Mouse (Mus musculus): ENCODE data around the gene Gprc5c.

The Gprc5c gene

DNA sequence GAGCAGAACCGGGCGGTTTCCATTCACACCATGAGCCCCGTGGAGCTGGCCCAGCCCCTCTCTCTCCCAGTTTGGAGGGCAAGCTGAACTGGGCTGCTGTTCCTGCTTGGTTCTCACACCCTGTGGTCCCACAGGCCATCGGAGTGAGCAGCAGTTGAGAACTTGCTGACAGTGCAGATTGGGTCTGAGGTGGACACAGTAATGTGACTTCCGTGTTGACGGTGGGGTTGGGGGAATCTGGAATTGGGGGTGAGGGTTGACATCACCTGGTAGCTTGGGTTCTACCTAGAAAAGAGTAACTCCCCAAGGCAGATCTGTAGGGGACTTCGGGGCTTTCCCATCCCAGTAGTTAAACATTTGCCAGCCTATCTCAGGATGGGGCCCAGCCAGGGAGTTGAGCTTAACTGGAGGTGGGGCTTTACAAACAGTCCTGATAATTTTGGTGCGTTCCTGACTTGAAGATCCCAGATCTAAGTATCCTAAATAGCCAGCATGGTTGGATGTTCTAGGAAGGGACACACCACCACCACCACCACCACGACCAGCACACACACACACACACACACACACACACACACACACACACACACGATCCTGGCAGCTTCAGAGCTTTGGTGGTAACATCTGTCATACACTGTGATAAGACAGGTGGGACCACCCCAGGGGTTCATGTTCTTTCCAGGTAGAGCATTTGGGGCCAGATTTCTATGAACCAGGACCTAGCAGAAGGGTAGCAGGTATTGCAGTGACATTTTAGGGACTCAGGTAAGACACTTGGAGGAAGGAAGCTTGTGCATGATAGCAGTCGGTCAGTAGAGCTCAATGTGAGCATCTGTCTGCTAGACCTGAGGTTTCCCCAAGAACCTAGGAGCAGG lies 16.6 kb downstream of the Gprc5c start:
- in situ Hi-C loops (cut with MboI, MseI), result no loop called here

DNA sequence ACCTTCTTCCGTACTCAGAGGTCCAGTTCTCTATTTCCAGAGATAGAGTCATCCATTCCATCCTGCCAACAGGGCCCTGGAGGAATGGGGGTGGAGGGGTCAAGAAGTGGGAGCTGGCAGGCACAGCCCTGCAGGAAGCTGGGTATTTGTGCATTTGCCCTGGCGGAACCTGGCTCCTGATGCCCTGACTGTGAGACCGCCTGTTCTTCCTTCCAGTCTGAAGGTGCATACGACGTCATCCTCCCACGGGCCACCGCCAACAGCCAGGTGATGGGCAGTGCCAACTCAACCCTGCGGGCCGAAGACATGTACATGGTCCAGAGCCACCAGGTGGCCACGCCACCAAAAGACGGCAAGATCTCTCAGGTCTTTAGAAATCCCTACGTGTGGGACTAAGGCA lies 17.3 kb downstream of the Gprc5c start:
- in situ Hi-C loops (cut with MboI, MseI), result no loop called here

DNA sequence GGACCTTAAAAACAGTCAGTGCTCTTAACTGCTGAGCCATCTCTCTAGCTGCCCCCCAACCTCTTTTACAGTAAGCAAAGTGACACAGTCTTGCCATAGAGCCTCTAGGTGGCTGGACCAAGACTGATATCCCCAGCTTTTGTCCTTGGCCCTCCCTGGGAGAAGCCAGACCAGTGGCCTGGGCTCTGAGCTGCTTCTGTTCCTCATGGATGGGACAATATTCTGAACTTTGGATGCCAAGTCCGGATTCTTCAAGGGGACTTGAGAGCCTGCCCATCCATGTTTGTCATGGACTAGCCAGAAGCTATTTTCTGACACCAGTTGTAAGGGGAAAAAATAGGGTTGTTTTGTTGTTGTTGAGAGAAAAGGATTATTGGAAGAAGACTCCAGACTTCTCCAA lies 18.8 kb downstream of the Gprc5c start:
- in situ Hi-C loops (cut with MboI, MseI), result no loop called here

DNA sequence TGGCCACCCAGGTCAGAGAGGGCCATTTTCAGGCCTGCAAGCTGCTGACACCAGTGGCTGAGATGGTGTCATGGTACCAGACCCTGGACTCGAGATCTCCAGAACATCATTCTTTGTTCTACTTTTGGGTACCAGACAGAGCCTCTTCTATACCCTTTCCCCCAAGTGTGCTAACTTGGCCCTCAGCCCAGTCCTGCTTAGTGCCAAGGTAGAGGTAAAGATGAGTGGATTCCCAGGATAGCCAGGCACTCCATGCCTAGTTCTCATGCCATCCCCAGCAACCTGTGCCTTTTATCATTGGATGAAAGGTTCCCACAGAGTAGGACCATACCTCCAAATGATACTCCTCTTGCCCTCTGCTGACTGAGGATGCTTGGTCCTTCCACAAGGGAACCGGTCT lies 20.6 kb downstream of the Gprc5c start:
- in situ Hi-C loops (cut with MboI, MseI), result no loop called here

DNA sequence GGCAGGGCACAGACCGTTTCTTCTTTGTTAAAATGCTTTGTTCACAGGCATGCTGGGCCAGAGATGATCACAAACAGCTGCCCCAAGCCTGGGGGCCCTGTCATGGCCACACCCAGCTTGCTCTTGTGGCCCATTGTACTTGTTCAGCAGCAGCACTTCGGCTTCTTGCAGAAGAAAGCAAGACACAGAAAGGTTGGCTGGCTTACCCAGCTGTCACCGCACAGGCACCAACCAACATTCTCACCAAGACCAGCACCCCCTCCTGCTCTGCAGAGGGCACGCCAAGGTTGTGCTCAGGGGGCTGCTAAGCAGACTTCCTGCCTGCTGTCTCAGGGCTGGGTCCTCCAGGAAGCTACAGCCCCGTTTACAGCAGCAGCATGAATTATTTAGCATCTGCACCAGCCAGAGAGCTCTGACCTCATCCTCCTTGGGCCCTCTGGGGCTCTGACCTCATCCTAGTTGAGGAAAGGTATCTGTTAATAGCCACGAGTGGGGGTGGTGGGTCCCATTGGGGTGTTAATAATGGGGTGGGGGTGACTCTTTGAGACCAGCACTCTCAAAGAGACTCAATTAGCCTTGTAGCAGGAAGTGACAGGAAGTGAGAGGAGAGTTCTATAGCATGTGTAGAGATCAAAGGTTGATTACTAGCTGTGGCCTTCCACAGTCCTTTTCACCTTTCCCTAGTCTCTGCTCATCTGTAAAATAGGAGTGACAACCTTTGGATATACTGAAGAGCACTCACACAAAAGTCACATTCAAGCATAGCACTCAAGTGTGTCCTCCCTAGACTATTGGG lies 22.3 kb downstream of the Gprc5c start:
- in situ Hi-C loops (cut with MboI, MseI), result no loop called here

DNA sequence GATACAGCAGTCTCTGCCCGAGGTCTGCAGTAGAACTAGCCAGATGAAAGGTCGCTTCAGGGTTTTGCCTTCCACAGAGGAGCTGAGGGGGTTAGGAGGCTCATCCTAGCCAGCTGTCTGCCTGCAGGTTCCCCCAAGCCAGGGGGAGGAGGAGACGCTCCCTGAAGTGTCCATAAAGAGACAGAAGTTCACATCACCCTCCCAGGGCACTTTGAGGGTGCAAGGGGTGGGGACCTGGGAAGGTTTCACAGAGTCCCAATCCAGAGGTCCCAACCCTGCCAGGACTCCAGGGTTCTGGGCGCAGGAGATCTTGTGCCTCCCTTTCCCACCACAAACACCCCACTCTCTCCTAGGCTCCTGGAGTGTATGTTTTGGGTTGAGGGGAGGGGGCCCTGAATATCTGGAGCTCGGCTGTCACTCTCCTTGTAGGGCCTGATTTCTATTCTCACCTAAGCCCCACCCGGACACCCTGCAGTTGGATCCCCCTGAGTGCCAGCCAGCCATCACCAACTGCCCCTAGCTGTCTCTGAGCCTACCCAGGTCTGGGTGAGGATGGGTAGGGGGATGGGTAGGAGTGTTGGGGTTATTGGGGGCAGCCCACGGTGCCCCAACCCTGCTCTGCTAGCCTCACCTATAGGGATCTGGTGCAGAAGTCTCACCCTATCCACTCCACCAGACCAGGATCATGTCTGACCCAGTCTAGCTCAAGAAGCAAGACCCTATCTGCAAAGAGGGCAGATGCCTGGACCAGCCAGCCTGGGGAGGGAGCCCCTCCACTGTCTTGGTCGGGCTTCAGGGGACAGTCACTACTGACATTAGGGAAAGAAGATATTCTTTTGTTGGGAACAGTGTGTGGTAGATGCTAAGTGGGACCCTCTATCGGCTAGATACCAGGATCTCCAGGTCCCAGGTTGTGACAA lies 23.5 kb downstream of the Gprc5c start:
- in situ Hi-C loops (cut with MboI, MseI), result no loop called here

DNA sequence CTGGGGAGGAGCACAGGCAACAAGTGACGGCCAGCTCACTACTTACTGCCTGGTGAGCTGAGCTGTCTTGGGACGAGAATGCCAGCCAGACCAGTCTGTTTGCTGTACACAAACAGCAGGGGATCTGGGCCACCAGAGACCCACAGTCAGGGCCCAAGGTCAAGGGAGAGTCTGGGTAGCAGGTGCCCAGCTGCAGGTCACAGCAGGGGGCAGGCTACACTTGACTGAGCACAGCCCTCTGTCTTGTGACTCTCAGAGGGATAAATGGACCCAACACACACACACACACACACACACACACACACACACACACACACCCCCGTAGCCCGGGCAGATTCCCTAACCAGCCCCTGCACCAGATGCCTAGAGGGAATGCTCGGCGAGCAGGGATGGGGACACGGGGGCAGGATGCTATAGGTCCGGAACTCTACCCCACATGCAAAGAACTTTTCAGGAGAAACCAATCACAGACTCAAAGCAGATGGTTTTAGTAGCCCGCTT lies 24.4 kb downstream of the Gprc5c start:
- in situ Hi-C loops (cut with MboI, MseI), result no loop called here

DNA sequence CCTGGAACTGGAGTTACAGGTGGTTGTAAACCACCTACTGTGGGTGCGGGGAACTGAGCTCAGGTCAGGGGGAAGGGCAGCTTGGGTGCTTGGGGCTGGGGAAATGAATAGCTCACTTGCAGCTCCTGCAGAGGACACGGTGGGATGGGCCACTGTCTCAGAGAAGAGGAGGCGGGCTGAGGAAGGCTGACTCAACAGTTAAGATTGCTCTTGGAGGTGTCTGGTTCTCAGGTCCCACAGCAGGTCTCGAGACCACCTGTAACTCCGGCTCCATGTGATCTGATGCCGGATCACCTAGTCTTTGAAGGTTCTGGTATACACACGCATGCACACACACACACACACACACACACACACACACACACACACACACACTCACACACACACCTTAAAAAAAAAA lies 25.2 kb downstream of the Gprc5c start:
- in situ Hi-C loops (cut with MboI, MseI), result no loop called here

DNA sequence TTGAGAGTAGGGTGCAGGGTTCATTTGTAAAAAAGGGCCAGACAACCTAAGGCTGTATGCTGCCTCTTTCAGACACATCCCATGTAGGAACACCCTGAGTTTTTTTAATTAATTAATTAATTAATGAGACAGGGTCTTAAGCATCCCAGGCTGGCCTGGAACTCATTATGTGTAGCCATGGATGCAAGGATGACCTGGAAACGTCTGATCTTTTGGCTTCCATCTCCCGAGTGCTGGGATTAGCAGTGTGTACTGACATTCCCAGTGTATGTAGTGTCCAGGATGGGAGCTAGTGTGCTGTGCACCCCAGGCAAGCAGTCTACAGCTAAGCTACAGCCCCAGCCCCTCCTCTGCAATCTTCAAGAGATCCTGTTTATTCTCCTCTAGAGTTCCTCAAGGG lies 25.7 kb downstream of the Gprc5c start:
- in situ Hi-C loops (cut with MboI, MseI), result no loop called here

DNA sequence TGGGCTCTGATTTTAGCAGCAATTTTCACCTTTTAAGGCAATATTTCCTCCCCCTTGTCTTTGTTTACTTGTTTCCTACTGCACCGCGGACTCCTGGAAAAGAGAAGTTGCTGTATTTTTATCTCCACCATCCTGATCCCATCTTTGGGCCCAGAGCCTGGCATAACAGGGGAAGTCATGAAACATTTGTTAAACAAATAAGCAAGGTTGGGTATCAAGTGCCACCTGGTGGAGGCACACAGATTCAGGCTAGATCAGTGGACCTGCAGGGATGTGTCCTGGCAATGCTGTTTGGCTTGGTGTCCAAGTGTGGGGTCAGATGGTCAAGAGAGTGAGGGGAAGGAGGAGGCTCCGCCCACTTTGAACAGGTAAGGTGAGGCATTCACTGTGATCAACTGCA lies 26.2 kb downstream of the Gprc5c start:
- in situ Hi-C loops (cut with MboI, MseI), result no loop called here

DNA sequence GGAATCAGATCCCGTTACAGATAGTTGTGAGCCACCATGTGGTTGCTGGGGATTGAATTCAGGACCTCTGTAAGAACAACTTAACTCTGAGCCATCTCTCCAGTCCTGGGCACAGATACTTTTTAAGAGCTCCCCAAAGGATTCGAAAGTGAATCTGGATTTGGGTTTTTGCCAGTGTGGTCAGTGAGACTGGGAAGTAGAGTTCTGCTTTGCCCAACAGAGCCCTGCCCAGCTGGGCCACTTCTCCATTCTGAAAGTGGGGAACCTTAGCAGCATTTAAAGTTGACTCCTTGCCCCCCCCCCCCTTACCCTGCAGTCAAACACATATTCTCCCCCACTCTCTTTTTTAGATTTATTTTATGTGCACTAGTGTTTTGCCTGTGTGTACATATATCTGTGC lies 28.7 kb downstream of the Gprc5c start:
- in situ Hi-C loops (cut with MboI, MseI), result no loop called here

DNA sequence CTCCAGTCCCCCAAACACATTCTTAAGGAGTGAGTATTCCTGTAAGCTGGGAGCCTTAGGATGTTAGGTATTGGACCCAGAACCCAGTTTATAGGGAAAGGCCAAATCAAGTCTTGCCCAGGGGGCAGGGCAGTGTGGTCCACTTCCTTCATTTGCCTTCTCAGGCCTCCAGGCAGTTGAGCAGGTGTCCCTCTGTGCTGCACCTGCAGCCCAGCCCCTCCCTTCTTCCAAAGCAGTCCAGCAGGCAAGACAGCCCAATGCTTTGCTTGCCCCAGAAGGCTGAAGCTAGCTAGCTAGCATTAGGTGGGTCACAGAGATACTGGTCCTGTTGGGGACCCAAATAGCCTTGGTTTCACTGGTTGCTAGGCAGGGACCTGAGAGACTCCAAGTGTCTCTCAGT lies 29.2 kb downstream of the Gprc5c start:
- in situ Hi-C loops (cut with MboI, MseI), result no loop called here

DNA sequence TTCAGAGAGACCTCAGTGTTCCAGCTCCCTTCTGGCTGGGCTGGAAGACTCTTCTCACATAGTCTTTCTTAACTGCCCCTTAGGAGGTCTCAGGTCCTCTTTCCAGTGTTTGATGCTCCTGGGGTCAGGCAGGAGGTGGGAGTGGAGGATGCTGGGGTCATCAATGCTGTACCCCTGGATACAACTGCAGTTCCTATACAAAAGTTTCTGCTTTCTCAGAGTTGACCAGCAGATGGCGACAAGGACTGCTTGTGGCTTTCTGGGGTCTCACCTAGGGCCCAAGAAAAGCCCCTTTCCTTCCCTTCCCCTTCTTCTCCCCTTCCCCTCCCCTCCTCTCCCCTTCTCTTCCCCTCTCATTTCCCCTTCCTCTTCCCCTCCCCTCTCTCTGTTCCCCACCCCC lies 29.6 kb downstream of the Gprc5c start:
- in situ Hi-C loops (cut with MboI, MseI), result no loop called here

DNA sequence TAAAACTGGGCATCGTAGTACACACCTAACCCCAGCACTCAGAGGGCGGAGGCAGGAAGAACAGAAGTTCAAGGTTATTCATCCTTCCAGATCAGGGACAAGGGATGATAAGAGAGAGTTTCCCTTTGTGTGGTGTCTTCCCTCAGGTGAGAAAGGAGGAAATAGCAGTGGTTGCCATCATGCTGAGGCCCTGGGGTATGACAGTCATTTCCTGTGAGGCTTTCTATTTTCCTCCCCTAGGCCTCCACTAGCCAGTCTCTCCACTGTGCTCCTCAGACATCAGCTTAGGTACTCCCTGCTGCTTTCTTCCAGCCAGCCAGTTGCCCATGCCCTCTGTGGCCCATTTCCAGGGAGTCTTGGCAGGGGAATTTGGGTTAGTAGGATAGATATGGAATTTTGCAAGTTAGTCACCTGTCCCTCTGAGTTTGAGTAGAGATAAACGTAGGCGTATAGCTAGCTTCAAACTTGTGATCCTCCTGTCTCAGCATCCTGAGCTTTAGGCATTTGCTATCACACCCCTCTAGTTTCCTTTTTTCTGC lies 32.4 kb downstream of the Gprc5c start:
- in situ Hi-C loops (cut with MboI, MseI), result no loop called here

DNA sequence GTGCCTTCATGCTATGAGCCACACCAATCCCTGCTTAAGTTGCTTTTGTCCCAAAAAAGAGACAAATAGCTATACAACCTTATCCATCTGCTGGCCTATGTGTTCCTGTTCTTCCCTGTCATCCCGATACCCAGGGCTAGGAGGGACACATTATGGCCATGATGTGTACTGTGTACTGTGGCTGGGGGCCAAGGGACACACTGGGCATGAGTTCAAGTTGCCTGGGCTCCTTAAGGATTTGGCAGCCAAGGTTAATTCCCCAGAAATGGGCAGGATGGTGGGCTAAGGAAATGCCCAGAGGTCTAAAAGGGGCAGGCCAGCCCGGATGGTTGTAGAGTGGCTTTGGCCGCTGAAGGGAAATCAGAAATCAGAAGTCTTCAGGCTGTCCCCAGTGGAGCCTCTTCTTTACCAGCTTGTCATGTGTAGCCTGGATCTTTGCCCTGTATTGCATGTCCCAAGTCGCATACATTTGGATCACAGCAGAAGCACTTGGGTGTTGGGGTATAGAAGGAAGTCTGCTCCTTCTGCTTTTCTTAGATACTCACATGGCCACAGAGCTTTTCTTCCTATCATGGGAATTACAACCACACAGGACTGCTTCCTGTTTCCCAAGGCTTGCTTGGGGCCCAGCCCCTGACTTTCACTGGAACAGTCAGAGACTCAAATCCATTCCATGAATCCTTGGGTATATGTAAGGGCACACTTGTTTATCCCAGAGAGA lies 33.6 kb downstream of the Gprc5c start:
- in situ Hi-C loops (cut with MboI, MseI), result no loop called here

DNA sequence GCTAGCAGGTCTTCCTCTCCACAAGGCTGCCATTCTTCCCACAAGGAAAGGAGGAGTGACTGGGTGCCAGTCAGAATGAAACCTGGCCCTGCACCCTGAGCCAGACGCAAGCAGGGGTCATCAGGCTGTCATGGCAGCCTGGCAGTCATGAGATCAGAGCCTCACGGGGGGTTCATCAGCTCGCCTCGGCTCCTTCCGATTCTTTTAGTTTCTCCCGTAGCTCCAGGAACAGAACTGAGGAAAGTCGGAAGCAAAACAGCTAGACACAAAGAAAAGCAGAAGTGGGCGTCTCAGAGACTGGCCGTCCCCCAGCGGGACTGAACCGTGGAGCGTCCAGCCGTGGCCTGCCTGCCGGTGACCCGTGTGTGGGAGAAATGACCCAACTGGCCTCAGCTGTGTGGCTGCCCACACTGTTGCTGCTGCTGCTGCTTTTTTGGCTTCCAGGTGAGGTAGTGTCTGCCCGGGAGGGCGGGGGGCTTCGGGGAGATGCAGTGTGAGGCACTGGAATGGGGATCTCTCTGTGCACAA lies 39.1 kb downstream of the Gprc5c start, which contains the start of gene Cd300a:
Gene Cd300a, plus strand, starts transcription at position 51 of the 528 bp plus-strand sequence.
- in situ Hi-C loops (cut with MboI, MseI), result no loop called here

DNA sequence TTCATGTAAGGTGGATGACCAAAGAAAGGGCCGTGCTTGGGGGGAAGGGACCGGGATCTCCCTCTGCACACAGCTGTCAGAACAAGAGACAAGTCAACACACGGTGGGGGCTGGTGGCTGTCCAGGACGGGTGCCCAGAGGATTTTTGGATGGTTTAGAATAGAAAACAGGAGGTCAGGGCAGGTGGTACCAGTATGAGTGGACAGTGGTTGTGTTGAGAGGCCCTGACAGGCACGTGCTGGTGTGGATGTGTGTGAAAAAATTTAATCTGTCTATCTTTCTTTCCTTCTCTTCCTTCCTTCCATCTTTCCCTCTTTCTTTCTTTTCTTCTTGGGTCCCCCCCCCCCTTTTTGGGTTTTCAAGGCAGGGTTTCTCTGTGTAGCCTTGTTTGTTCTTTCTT lies 39.6 kb downstream of the Gprc5c start:
- in situ Hi-C loops (cut with MboI, MseI), result no loop called here

DNA sequence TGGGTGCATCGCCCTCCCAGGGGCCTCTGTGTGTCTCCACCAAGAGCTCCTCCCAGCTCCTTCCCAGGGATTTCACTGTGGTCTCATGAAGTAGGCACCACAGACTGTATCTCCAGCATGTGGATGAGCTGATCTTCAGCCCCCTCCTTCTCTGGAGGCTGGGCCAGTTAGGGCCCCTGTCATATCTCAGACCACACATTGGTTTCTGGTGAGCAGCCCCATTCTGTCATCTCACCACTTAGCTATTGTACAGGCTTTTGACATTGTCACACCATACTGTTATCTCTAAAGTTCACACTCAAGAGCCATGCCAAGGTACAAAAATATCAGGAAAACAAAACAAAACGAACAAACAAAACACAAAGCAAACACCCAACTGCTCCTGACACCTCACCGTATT lies 45.1 kb downstream of the Gprc5c start:
- in situ Hi-C loops (cut with MboI, MseI), result no loop called here

DNA sequence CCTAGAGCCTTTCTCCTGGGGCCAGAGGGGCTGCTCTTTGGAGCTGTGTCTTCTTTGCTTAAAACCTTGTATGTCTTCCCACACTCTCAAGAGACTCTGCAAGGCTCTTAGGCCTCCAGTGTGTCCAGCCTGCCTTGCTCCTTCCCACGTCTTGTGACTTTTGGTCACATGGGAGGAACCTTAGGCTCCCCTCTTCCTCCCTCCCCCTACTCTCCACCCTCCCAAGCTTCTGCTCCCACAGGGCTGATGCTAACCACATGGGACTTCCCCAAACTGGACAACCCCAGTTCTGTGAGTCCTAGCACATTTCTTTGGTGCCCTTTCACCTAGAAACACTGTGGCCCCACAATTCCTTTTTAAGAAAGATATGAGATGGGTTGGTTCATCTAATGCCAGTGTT lies 47.1 kb downstream of the Gprc5c start:
- in situ Hi-C loops (cut with MboI, MseI), result no loop called here

DNA sequence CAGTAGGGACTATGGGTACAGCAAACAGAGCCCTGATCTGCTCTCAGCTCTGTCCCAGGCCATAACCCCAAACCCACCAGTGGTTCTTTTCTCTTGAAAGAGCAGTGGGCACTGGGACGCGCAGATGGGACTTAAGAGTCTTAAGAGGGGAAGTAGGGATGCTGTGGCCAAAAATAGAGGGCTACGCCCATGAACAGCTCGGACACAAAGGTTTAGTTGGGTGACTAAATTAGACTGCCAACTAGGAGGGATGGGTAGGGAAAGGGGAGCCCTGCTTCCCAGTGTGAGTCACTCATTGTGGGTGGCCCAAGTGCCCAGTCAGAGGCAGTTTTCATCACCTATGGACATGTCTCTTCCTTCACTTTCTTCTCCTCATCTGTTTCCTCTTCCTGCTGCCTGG lies 52.3 kb downstream of the Gprc5c start:
- in situ Hi-C loops (cut with MboI, MseI), result no loop called here

Data from T-helper 1 cell (primary cell).